Mouse (Mus musculus): ENCODE results near the gene Abhd5. TPM values are rescaled to one million over a fixed set of nuclear protein-coding genes. Genes with fewer than 3 reads are reported as not detected.

Abhd5 gene
- total and polyA plus RNA-seq, 2 experiments from 2014 or later: 25.5 to 30.3 TPM

- no peak overlapping the region for H3K4me2 ChIP-seq (ENCODE audit: low read depth, low read length)
- ATAC-seq (no peak), DNase-seq (ENCODE audit: low spot score) (no peak)
- TF ChIP-seq CTCF (IDR thresholded peaks at IDR 0.05; ENCODE audit: low read depth): no peak
- no peaks in the 10 kb centered on the region for H3K4me1 ChIP-seq (ENCODE audit: insufficient read depth, low read length)
- H3K9ac ChIP-seq (replicated peaks; ENCODE audit: low read length): no peak overlapping the region
- no peaks in the 10 kb centered on the region for H3K27me3 ChIP-seq (ENCODE audit: insufficient read depth, low read length)
- H3K4me3 ChIP-seq (ENCODE audit: low read length): no peak overlapping the region
- H3K36me3 ChIP-seq (ENCODE audit: insufficient read depth, low read length): no peaks in the 10 kb centered on the region
- H3K27ac ChIP-seq: no peak overlapping the region
- WGBS: 89% methylated on average over 3 of the region's 3 CpGs
- no peaks in the 10 kb centered on the region for H3K9me3 ChIP-seq (ENCODE audit: low read length)
Measured at GRCm38 (mm10) chr9:122322356-122322755, 29.1 kb upstream of the Abhd5 start.

DNA sequence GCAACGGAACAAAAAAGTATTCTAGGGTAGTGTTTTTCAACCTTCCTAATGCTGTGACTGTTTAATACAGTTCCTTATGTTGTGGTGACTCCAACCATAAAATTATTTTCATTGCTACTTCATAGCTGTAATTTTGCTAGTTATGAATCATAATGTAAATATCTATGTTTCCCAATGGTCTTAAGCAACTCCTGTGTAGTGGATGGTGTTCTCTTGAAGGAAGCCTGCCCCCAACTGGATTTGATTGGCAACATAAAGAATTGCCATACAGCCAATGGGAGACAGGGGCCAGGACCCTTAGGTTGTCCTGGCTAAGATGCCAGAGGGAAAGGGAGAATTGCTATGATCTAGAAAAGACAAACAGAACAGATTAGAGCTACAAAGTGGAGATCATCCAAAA is 25.4 kb upstream of the Abhd5 start:
- H3K9ac ChIP-seq (replicated peaks; ENCODE audit: low read length): no peak overlapping the region
- no peaks in the 10 kb centered on the region for H3K4me1 ChIP-seq (ENCODE audit: insufficient read depth, low read length)
- H3K27me3 ChIP-seq (ENCODE audit: insufficient read depth, low read length): no peaks in the 10 kb centered on the region
- H3K36me3 ChIP-seq (ENCODE audit: insufficient read depth, low read length): no peaks in the 10 kb centered on the region
- 91% methylated on average over 1 of the region's 1 CpGs for WGBS
- DNase-seq (ENCODE audit: low spot score) (no peak), ATAC-seq (no peak)
- H3K4me3 ChIP-seq (ENCODE audit: low read length): no peak overlapping the region
- TF ChIP-seq CTCF (IDR thresholded peaks at IDR 0.05; ENCODE audit: low read depth): no peak
- no peak overlapping the region for H3K27ac ChIP-seq
- H3K9me3 ChIP-seq (ENCODE audit: low read length): no peaks in the 10 kb centered on the region
- no peak overlapping the region for H3K4me2 ChIP-seq (ENCODE audit: low read depth, low read length)

DNA sequence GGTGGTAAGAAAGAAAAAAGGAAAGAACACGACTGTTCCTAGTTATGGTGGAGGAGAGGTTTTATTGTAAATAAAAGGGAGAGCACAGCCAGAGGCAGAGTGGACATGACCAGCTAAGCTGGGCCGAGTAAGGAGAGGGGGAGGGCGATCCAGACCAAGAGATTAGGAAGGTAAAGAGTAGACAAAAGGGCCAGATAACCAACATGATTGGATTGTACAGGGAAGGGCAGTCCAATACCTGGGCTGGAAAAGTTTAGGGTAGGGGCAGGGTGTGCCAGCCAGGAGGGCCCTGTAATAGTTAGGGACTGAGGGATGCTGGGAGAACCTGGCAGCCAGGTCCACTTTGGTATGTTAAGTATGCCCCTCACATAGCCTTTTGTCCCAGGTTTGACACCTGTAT is 23.2 kb upstream of the Abhd5 start:
- Histone ChIP-seq H3K4me2 (ENCODE audit: low read depth, low read length) (no peak overlapping the region), H3K9ac (replicated peaks; ENCODE audit: low read length) (no peak overlapping the region), H3K27ac (no peak overlapping the region), H3K27me3 (ENCODE audit: insufficient read depth, low read length) (no peaks in the 10 kb centered on the region), H3K9me3 (ENCODE audit: low read length) (no peaks in the 10 kb centered on the region), H3K4me1 (ENCODE audit: insufficient read depth, low read length) (no peaks in the 10 kb centered on the region), H3K36me3 (ENCODE audit: insufficient read depth, low read length) (no peaks in the 10 kb centered on the region), H3K4me3 (ENCODE audit: low read length) (no peak overlapping the region)
- no peak for TF ChIP-seq CTCF (IDR thresholded peaks at IDR 0.05; ENCODE audit: low read depth)
- 71% methylated on average over 3 of the region's 3 CpGs for WGBS
- no peak for ATAC-seq
- no peak for DNase-seq (ENCODE audit: low spot score)

- H3K4me2 ChIP-seq (ENCODE audit: low read depth, low read length): no peak overlapping the region
- no peak overlapping the region for H3K4me3 ChIP-seq (ENCODE audit: low read length)
- no peak for TF ChIP-seq CTCF (IDR thresholded peaks at IDR 0.05; ENCODE audit: low read depth)
- no peaks in the 10 kb centered on the region for H3K36me3 ChIP-seq (ENCODE audit: insufficient read depth, low read length)
- H3K27ac ChIP-seq: no peak overlapping the region
- no peaks in the 10 kb centered on the region for H3K9me3 ChIP-seq (ENCODE audit: low read length)
- H3K27me3 ChIP-seq (ENCODE audit: insufficient read depth, low read length): no peaks in the 10 kb centered on the region
- no peaks in the 10 kb centered on the region for H3K4me1 ChIP-seq (ENCODE audit: insufficient read depth, low read length)
- ATAC-seq (no peak), DNase-seq (ENCODE audit: low spot score) (no peak)
- no peak overlapping the region for H3K9ac ChIP-seq (replicated peaks; ENCODE audit: low read length)
- WGBS: 68% methylated on average over 2 of the region's 2 CpGs
Measured at GRCm38 (mm10) chr9:122336677-122337076, 14.7 kb upstream of the Abhd5 start.

GRCm38 (mm10) chr9:122337510-122337931 is 13.9 kb upstream of the Abhd5 start:
- Histone ChIP-seq H3K4me1 (ENCODE audit: insufficient read depth, low read length) (no peaks in the 10 kb centered on the region), H3K9me3 (ENCODE audit: low read length) (no peaks in the 10 kb centered on the region), H3K4me2 (ENCODE audit: low read depth, low read length) (no peak overlapping the region), H3K27ac (no peak overlapping the region), H3K36me3 (ENCODE audit: insufficient read depth, low read length) (no peaks in the 10 kb centered on the region), H3K4me3 (ENCODE audit: low read length) (no peak overlapping the region), H3K27me3 (ENCODE audit: insufficient read depth, low read length) (no peaks in the 10 kb centered on the region), H3K9ac (replicated peaks; ENCODE audit: low read length) (no peak overlapping the region)
- TF ChIP-seq CTCF (IDR thresholded peaks at IDR 0.05; ENCODE audit: low read depth): no peak
- 36% methylated on average over 8 of the region's 8 CpGs for WGBS
- ATAC-seq (no peak), DNase-seq (ENCODE audit: low spot score) (no peak)

- no peak for TF ChIP-seq CTCF (IDR thresholded peaks at IDR 0.05; ENCODE audit: low read depth)
- H3K27me3 ChIP-seq (ENCODE audit: insufficient read depth, low read length): no peaks in the 10 kb centered on the region
- no peak for ATAC-seq
Measured at GRCm38 (mm10) chr9:122339972-122340371, 11.4 kb upstream of the Abhd5 start.

GRCm38 (mm10) chr9:122343399-122343798 is 8.0 kb upstream of the Abhd5 start:
- DNase-seq (ENCODE audit: low spot score) (no peak), ATAC-seq (no peak)
- Histone ChIP-seq H3K27me3 (ENCODE audit: insufficient read depth, low read length) (no peaks in the 10 kb centered on the region), H3K27ac (no peak overlapping the region), H3K4me2 (ENCODE audit: low read depth, low read length) (no peak overlapping the region), H3K9ac (replicated peaks; ENCODE audit: low read length) (no peak overlapping the region), H3K9me3 (ENCODE audit: low read length) (no peaks in the 10 kb centered on the region), H3K4me1 (ENCODE audit: insufficient read depth, low read length) (no peaks in the 10 kb centered on the region), H3K36me3 (ENCODE audit: insufficient read depth, low read length) (no peaks in the 10 kb centered on the region), H3K4me3 (ENCODE audit: low read length) (no peak overlapping the region)
- no peak for TF ChIP-seq CTCF (IDR thresholded peaks at IDR 0.05; ENCODE audit: low read depth)
- 88% methylated on average over 7 of the region's 7 CpGs for WGBS

More at GRCm38 (mm10) chr9:122339972-122340371, 11.4 kb upstream of the Abhd5 start:
- Histone ChIP-seq H3K27ac (no peak overlapping the region), H3K4me2 (ENCODE audit: low read depth, low read length) (no peak overlapping the region), H3K36me3 (ENCODE audit: insufficient read depth, low read length) (no peaks in the 10 kb centered on the region), H3K9ac (replicated peaks; ENCODE audit: low read length) (no peak overlapping the region), H3K9me3 (ENCODE audit: low read length) (no peaks in the 10 kb centered on the region), H3K4me3 (ENCODE audit: low read length) (no peak overlapping the region), H3K4me1 (ENCODE audit: insufficient read depth, low read length) (no peaks in the 10 kb centered on the region)
- no peak for DNase-seq (ENCODE audit: low spot score)
- 58% methylated on average over 5 of the region's 5 CpGs for WGBS

Measured in hindbrain, postnatal 0 days (tissue).